Mouse (Mus musculus): ENCODE data around the gene Slc11a1. TPM values are rescaled to one million over a fixed set of nuclear protein-coding genes. Genes with fewer than 3 reads are reported as not detected.

Gene Slc11a1
- polyA plus RNA-seq, 1 experiment from 2014 or later = 1.1 TPM

DNA sequence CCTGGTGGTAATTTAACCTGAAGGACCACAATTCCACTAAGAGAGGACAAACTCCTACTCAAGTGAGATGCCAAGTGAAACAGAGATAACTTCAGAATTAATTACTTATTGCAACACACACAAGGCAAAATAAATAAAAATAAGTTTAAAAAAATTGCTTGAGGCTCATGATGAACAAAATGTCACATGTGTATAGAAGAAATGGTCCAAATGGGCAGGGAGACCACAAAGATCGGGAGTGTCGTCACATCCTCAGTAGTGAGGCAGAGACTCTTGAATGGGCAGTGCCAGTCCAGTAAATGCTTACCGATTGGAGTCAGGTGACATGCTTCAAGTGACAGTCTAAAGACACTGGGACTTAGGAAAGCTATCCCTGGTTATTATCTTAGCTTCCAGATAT lies 25.5 kb downstream of the Slc11a1 start:
- H3K27ac ChIP-seq = no peak overlapping the region
- 86% methylated on average over 3 of the region's 3 CpGs for WGBS
- H3K9ac ChIP-seq = no peak overlapping the region
- H3K36me3 ChIP-seq (ENCODE audit: poor library complexity, severe bottlenecking) = no peaks in the 10 kb centered on the region
- no peaks in the 10 kb centered on the region for H3K4me1 ChIP-seq
- H3K27me3 ChIP-seq = no peaks in the 10 kb centered on the region
- ATAC-seq = no peak
- no peak overlapping the region for H3K4me2 ChIP-seq
- no peak overlapping the region for H3K4me3 ChIP-seq
- H3K9me3 ChIP-seq (replicated peaks) = no peaks in the 10 kb centered on the region

DNA sequence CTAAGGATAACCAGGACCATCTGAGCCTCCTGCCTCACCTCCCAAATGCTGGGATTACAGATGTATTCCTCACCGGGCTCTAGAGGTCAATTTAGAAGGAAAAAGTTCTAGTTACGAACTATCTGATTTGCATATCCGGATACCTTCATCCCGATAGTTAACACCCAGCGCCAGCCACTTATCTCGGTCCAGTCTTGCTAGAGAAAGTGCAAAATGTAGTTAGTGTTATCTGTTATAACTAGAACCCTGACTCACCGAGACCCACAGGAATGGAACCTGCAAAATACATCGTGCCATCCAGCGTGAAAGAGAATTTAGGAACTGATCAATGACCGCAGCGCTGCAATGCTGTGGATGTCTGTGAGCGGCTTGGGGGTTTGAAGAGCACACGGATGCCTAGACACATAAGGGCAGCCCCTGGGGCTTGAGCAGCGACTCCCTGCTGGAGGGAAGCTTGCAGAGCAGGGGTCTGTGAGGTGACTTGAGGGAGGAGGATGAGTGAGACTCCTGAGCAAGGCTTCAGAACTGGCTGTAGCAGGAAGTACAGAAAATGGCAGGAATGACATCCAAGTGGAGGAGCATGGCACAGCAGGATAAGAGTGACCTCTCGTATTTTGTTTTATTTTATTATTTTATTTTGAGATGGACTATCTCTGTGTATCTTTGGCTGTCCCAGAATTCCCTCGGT lies 26.2 kb downstream of the Slc11a1 start:
- Histone ChIP-seq H3K4me2 (no peak overlapping the region), H3K27ac (no peak overlapping the region), H3K36me3 (ENCODE audit: poor library complexity, severe bottlenecking) (no peaks in the 10 kb centered on the region), H3K9ac (no peak overlapping the region), H3K4me3 (no peak overlapping the region), H3K4me1 (no peaks in the 10 kb centered on the region), H3K27me3 (no peaks in the 10 kb centered on the region), H3K9me3 (replicated peaks) (no peaks in the 10 kb centered on the region)
- WGBS = 57% methylated on average over 16 of the region's 16 CpGs
- no peak for ATAC-seq

DNA sequence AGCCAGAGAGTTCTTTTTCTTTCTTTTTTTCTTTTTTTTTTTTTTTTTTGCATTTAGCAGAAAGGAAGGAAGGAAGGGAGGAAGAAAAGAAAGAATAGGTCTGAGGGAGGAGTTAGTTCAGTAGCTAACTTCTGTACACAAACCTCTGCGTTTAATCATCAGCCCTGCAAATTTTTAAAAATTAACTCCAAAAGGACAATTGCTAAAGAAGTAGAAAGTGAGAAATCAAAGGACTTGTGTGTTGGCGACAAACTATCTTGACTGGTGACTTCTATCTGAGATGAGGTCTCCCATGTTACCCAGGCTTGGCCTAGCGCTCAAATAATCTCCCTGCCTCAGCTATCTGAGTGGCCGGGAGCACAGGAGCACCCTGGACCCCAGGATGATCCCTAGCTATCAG lies 29.2 kb downstream of the Slc11a1 start:
- H3K4me2 ChIP-seq = no peak overlapping the region
- H3K36me3 ChIP-seq (ENCODE audit: poor library complexity, severe bottlenecking) = no peaks in the 10 kb centered on the region
- 92% methylated on average over 4 of the region's 4 CpGs for WGBS
- no peak overlapping the region for H3K9ac ChIP-seq
- H3K4me1 ChIP-seq = no peaks in the 10 kb centered on the region
- no peaks in the 10 kb centered on the region for H3K27me3 ChIP-seq
- no peak overlapping the region for H3K4me3 ChIP-seq
- no peak for ATAC-seq
- H3K27ac ChIP-seq = no peak overlapping the region
- no peaks in the 10 kb centered on the region for H3K9me3 ChIP-seq (replicated peaks)

DNA sequence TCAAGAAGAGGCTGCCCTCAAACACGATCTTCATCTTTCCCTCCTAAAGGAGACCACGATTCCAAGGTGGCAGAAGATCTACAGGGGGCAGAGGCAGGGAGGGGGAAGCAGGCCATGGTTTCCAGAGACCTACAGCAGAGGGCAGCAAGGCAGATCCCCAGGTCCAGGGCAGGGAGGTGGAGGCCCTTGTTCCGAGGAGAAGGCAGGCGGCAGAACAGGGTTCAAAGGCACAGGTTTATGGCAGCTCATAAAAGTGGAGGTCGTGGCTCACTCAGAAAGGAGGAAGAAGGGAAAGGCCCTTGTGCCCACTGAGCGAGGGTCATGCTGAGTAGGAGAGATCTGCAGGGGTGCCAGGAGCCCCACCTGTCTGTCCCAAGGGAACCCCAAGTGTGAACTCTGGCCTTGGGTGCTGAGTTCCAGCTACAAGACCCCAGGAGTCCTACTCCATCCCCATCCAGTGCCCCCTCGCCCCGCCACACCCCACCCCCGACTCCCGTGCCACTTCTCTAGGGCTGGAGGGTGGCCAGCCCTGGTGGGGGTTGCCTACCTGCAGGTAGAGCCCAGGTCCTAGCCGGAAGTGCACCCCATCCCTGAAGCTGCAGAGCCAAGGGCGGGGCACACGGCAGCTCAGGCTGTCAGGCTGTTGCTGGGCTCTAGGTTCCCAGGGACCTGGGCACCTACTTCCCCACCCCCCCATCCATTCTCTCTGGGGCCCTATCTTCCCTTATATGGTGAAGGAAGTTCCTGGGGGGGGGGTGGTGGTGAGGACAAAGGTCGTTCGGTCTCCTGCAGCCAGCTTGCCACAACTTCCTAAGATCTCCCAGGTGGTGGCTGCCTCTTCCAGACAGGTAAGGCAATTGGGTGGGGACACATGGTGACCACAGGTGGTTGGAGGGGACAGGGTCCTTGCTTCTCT lies 33.9 kb downstream of the Slc11a1 start, which contains the start of gene Vil1:
Vil1 (plus strand) TSS at position 788 of the 916 bp plus-strand sequence.
- no peak within 1 kb of the TSS for H3K4me2 ChIP-seq
- no peak within 1 kb of the TSS for H3K4me3 ChIP-seq
- H3K9ac ChIP-seq = no peak within 1 kb of the TSS
- 71% methylated on average over 15 of the region's 15 CpGs for WGBS
- no peaks in the 10 kb centered on the region for H3K36me3 ChIP-seq (ENCODE audit: poor library complexity, severe bottlenecking)
- H3K27me3 ChIP-seq = no peaks in the 10 kb centered on the region
- H3K9me3 ChIP-seq (replicated peaks) = no peaks in the 10 kb centered on the region
- ATAC-seq = no peak
- no peaks in the 10 kb centered on the region for H3K4me1 ChIP-seq
- H3K27ac ChIP-seq = no peak within 1 kb of the TSS

DNA sequence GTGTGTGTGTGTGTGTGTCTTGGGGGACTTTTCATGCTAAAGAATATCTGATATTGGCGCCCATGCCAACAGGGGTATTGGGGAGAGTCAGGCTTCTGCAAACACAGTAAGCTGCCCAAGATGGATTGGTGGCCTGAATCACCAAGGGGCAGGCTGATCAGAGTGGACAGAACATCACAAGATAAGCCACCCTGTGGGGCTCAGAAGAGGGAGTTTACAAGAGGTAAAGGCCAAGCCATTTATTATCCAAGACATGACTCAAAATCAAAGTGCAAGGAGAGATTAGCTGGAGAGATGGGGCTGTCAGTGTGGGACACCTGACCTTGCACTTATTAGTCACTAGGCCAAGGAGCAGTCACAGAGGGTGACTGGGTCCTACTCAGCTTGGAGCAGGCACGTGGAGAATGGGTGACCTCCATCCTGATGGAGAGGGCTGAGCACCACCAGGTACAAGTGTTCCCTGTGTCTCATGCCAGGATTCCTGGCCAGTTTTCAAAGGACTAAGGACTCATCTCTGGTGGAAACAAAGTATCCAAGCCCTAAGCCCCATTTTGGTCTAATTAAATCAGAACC lies 36.8 kb downstream of the Slc11a1 start:
- Histone ChIP-seq H3K4me2 (no peak overlapping the region), H3K27ac (no peak overlapping the region), H3K4me1 (no peaks in the 10 kb centered on the region), H3K9ac (no peak overlapping the region), H3K4me3 (no peak overlapping the region), H3K9me3 (replicated peaks) (no peaks in the 10 kb centered on the region), H3K27me3 (no peaks in the 10 kb centered on the region), H3K36me3 (ENCODE audit: poor library complexity, severe bottlenecking) (no peaks in the 10 kb centered on the region)
- WGBS = 69% methylated on average over 2 of the region's 2 CpGs
- ATAC-seq = no peak

DNA sequence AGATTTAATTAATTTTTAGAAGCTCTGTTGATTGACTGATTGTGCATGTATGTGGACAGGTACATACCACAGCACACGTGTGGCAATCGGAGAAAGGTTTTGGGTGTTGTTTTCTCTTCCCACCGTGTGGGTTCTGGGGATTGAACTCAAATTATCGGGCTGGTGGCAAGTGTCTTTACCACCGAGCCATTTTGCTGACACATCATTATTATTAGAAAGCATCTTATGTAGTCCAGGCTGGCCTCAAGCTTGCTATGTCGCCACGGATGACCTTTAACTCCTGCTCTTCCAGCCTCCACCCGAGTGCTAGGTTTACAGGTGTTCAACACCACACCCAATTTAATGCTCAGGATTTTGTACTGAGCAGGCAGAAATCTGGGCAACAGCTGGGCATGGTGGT lies 37.7 kb downstream of the Slc11a1 start:
- 81% methylated on average over 8 of the region's 8 CpGs for WGBS
- no peak overlapping the region for H3K27ac ChIP-seq
- H3K27me3 ChIP-seq = no peaks in the 10 kb centered on the region

DNA sequence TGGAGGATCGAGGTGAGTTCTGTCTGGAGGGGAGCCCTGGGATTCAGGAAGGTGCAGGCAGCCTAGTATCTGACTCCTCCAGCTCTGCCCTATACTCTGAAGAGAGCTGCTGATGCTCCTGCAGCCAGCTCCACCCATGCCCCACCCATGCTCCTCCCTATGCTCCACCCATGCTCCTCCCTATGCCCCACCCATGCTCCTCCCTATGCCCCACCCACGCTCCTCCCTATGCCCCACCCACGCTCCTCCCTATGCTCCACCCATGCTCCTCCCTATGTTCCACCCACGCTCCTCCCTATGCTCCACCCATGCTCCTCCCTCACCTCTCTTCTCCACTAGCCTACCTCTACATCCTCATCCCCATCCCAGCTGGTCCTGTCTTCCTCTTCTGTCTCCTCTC lies 40.1 kb downstream of the Slc11a1 start:
- Histone ChIP-seq H3K36me3 (ENCODE audit: poor library complexity, severe bottlenecking) (no peaks in the 10 kb centered on the region), H3K4me3 (no peak overlapping the region), H3K9ac (no peak overlapping the region), H3K4me2 (no peak overlapping the region), H3K9me3 (replicated peaks) (no peaks in the 10 kb centered on the region), H3K27me3 (no peaks in the 10 kb centered on the region), H3K27ac (no peak overlapping the region), H3K4me1 (no peaks in the 10 kb centered on the region)
- 35% methylated on average over 4 of the region's 4 CpGs for WGBS
- no peak for ATAC-seq

More for the DNA sequence above, 37.7 kb downstream of the Slc11a1 start:
- Histone ChIP-seq H3K9me3 (replicated peaks) (no peaks in the 10 kb centered on the region), H3K9ac (no peak overlapping the region), H3K4me1 (no peaks in the 10 kb centered on the region), H3K4me2 (no peak overlapping the region), H3K36me3 (ENCODE audit: poor library complexity, severe bottlenecking) (no peaks in the 10 kb centered on the region), H3K4me3 (no peak overlapping the region)
- no peak for ATAC-seq

DNA sequence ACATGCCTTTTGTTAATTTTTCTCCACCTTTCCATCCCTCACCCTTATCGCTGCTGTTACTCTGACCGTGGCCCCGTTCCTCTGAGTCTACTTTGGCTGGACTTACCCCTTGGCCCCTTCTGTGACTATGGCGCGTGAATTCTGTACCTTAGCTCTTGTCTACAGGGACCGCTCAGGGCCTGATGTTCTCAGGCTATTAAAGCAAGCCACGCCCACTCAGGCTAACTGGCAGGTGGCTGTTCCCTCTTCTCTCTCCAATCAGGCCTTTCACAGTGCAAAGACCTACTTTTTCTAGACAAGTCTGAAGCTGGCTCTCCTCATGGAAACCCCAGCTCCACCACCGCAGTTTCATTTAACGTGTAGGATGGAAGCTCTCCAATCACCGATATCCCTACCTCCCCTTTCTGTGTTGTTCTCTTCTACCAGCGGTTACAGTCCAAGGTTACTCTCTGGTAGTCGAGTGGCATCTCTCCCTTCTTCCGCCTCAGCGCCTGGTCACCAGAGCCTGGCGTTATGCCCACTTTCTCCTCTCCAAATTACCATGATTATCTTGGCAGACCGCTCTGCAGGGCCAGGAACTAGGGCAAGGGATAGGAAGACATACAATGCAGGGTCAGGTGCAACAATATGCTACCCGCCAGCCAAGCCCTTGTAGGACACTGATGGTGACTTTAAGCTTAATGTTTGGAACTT lies 43.9 kb downstream of the Slc11a1 start:
- WGBS = 81% methylated on average over 17 of the region's 17 CpGs
- ATAC-seq = no peak
- H3K36me3 ChIP-seq (ENCODE audit: poor library complexity, severe bottlenecking) = no peaks in the 10 kb centered on the region

DNA sequence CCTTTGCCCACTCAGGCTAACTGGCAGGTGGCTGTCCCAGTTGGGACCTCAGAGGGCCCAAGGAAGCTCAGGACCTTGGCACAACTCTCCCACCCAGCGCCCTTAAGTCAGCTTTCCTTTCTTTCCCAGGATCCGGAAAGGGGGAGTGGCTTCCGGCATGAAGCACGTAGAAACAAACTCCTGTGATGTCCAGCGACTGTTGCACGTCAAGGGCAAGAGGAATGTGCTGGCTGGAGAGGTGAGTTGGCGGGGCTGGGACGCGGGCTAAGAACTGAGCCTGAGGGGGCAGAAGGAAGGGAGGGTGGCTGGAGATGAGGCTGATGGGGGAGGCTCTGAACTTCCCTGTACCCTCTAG lies 44.4 kb downstream of the Slc11a1 start:
- 76% methylated on average over 9 of the region's 9 CpGs for WGBS
- H3K4me3 ChIP-seq = no peak overlapping the region
- H3K27me3 ChIP-seq = no peaks in the 10 kb centered on the region
- no peak overlapping the region for H3K9ac ChIP-seq
- no peaks in the 10 kb centered on the region for H3K4me1 ChIP-seq
- H3K27ac ChIP-seq = no peak overlapping the region
- H3K4me2 ChIP-seq = no peak overlapping the region
- H3K9me3 ChIP-seq (replicated peaks) = no peaks in the 10 kb centered on the region
- H3K36me3 ChIP-seq (ENCODE audit: poor library complexity, severe bottlenecking) = no peaks in the 10 kb centered on the region
- no peak for ATAC-seq

More for the DNA sequence above, 43.9 kb downstream of the Slc11a1 start:
- Histone ChIP-seq H3K9ac (no peak overlapping the region), H3K4me3 (no peak overlapping the region), H3K27me3 (no peaks in the 10 kb centered on the region), H3K4me1 (no peaks in the 10 kb centered on the region), H3K4me2 (no peak overlapping the region), H3K27ac (no peak overlapping the region), H3K9me3 (replicated peaks) (no peaks in the 10 kb centered on the region)

DNA sequence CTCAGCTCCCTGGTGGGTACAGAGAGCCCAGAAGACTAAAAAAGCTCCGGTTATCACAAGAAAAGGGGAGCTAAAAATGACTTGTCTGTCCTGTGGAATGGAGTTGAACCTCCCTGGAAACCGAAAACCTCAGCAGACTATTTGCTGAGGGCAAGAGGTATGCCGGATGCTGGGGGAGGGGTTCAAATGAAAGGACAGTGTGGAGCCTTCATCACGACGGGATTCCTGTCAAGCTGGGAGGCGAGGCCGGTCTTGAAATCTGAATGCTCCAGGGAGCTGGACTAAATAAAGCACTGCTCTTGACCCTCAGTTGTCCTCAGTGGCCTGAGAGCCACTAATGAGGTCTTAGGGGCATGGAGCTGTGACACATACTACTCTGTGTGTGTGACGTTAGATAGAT lies 48.2 kb downstream of the Slc11a1 start:
- Histone ChIP-seq H3K4me2 (no peak overlapping the region), H3K27ac (no peak overlapping the region), H3K4me1 (no peaks in the 10 kb centered on the region), H3K36me3 (ENCODE audit: poor library complexity, severe bottlenecking) (no peaks in the 10 kb centered on the region), H3K4me3 (no peak overlapping the region), H3K9ac (no peak overlapping the region), H3K27me3 (no peaks in the 10 kb centered on the region), H3K9me3 (replicated peaks) (no peaks in the 10 kb centered on the region)
- 38% methylated on average over 8 of the region's 8 CpGs for WGBS
- no peak for ATAC-seq

DNA sequence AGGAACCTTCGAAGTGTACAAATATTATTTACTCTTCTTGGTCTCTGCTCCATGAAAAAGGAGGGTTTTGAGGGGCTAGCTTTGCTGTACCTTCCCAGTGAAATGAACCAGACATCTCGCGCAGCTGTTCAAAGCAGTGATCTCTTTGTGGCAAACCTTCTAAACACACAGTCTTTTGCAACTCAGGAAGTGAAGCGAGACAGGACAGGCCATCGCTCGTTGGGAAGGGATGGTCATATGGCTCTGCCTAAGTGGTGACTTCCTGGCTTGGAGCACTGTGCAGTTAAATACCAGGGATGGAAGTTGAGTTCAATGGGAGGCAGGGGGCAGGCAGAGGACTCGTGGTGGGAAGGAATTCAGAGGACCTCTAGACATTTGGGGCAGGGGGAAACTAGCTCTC lies 50.9 kb downstream of the Slc11a1 start:
- Histone ChIP-seq H3K4me2 (no peak overlapping the region), H3K27ac (no peak overlapping the region), H3K4me3 (no peak overlapping the region), H3K4me1 (no peaks in the 10 kb centered on the region), H3K27me3 (no peaks in the 10 kb centered on the region), H3K9ac (no peak overlapping the region), H3K9me3 (replicated peaks) (no peaks in the 10 kb centered on the region), H3K36me3 (ENCODE audit: poor library complexity, severe bottlenecking) (no peaks in the 10 kb centered on the region)
- 84% methylated on average over 7 of the region's 7 CpGs for WGBS
- no peak for ATAC-seq

DNA sequence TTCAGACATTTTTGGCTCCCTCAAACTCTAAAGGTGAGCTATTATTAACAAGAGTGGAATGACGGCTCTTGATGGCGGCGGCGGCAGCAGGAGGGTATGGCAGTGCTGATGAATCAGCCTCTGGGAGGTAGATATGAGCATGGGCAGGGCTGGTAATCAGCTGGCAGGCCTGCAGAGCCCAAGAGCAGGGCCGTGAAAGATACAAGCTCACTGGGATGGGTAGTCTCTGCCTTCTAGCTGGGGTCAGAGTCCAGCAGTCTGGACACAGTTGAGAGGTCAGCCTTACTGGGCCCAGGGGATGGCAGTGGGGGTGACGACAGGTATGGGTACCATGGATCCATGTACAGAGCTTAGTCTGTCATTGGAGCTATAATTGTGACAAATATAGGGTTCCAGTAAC lies 58.2 kb downstream of the Slc11a1 start:
- Histone ChIP-seq H3K9me3 (replicated peaks) (no peaks in the 10 kb centered on the region), H3K9ac (no peak overlapping the region), H3K4me3 (no peak overlapping the region), H3K4me2 (no peak overlapping the region), H3K27ac (no peak overlapping the region), H3K27me3 (no peaks in the 10 kb centered on the region), H3K4me1 (no peaks in the 10 kb centered on the region), H3K36me3 (ENCODE audit: poor library complexity, severe bottlenecking) (peaks cover 39% of the 10 kb centered on the region)
- WGBS = 88% methylated on average over 6 of the region's 6 CpGs
- no peak for ATAC-seq
